Mouse (Mus musculus): ENCODE data around the gene Mdm2. TPM values are rescaled to one million over a fixed set of nuclear protein-coding genes. Genes with fewer than 3 reads are reported as not detected.

Gene Mdm2
- total and polyA plus RNA-seq, 3 experiments, result 35.3 to 601 (median 42.2) TPM

DNA sequence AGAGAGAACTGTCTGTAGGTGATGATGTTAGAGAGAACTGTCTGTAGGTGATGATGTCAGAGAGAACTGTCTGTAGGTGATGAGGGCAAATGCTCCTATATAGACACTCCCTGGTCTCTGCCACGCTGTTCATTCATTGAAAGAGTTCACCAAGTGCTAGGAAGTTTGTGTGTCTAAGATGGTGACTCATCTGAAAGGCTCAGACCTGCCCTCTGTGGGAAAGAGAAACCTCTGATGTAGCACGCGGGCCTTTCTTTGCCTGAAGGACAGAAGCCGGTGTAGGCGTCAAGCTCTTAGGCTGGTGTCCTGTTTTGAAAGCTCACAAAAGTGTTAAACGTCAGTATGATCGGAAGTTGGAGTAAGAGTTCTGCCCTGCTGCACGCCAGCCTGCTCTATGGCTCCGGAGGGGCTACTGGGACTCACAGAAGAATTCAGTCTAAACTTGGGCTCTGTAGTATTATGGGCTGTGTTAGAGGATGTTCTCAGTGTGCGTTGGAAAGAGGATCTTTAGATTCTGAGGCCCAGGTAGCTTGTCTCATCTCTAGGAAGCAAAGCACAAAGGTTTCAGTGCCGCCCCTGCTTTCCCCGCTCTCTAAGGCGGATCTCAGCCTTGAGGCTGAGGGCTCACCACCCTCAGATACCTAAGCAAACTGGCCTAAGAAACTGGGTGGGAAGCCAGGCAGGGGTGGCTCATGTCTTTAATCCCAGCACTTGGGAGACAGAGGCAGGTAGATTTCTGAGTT is 32.9 kb downstream of the Mdm2 start:
- Histone ChIP-seq H3K4me1 (ENCODE audit: control insufficient read depth in 1 of 2, insufficient read depth in 2 of 2, low read length in 2 of 2) (peaks cover 6 to 26% of the 10 kb centered on the region in 2 experiments), H3K36me3 (ENCODE audit: control insufficient read depth in 1 of 2, insufficient read depth in 2 of 2, low read length in 2 of 2) (peaks cover 0 to 22% of the 10 kb centered on the region in 2 experiments; a peak in 2 of 4 replicates), H3K79me2 (ENCODE audit: control insufficient read depth, insufficient read depth, low read length, poor library complexity) (no peaks in the 10 kb centered on the region), H3K9ac (ENCODE audit: control insufficient read depth, low read depth, low read length, poor library complexity, severe bottlenecking) (peak overlapping the region; percentile 38), H3K27me3 (ENCODE audit: control insufficient read depth in 1 of 2, insufficient read depth in 2 of 2, low read length in 2 of 2) (no peaks in the 10 kb centered on the region), H3K9me3 (replicated peaks; ENCODE audit: insufficient read depth, low read length) (no peaks in the 10 kb centered on the region), H3K27ac (ENCODE audit: control insufficient read depth, low read depth, low read length) (peak overlapping the region; percentile 65), H3K4me3 (ENCODE audit: control insufficient read depth in 1 of 2, insufficient read depth in 1 of 2, low read depth in 2 of 2, low read length in 2 of 2) (peak overlapping the region in 1 of 2 experiments; percentile 16; a peak in 3 of 4 replicates)
- TF ChIP-seq MAX (IDR thresholded peaks at IDR 0.05; ENCODE audit: low read length), result peak; percentile 53
- TF ChIP-seq MYC (IDR thresholded peaks at IDR 0.05; ENCODE audit: low read depth, low read length), result no peak
- 0 out of 2 replicates have a peak, but pooled peaks have one; percentile 34 for TF ChIP-seq TBP (IDR thresholded peaks at IDR 0.05; ENCODE audit: low read depth, low read length)
- peak; percentile 73 for DNase-seq (ENCODE audit: low read depth, low spot score)

- no peak overlapping the region for H3K9ac ChIP-seq (ENCODE audit: control insufficient read depth, low read depth, low read length, poor library complexity, severe bottlenecking)
- TF ChIP-seq ETS1 (IDR thresholded peaks at IDR 0.05; ENCODE audit: low read depth, low read length), result no peak
- TF ChIP-seq SIN3A (IDR thresholded peaks at IDR 0.05; ENCODE audit: low read length), result peak; percentile 39; the same call in 1 of the 2 replicates
- TF ChIP-seq POLR2AphosphoS5 (IDR thresholded peaks at IDR 0.05; ENCODE audit: borderline replicate concordance, low read depth, low read length), result no peak
- TF ChIP-seq MAX (IDR thresholded peaks at IDR 0.05; ENCODE audit: low read length), result no peak
- no peak for TF ChIP-seq EP300 (IDR thresholded peaks at IDR 0.05; ENCODE audit: low read depth in 1 of 2, low read length in 2 of 2)
- TF ChIP-seq HCFC1 (IDR thresholded peaks at IDR 0.05; ENCODE audit: low read depth, low read length), result no peak
- no peak for TF ChIP-seq POLR2AphosphoS2 (IDR thresholded peaks at IDR 0.05; ENCODE audit: low read length)
- no peak for TF ChIP-seq GABPA (IDR thresholded peaks at IDR 0.05; ENCODE audit: low read depth, low read length)
- TF ChIP-seq MYC (IDR thresholded peaks at IDR 0.05; ENCODE audit: low read depth, low read length), result no peak
- TF ChIP-seq ZNF384 (IDR thresholded peaks at IDR 0.05; ENCODE audit: low read depth, low read length), result peak; percentile 96
- peak in 2 of 3 experiments; percentile 30 to 74; a peak in 3 of 6 replicates for TF ChIP-seq CTCF (IDR thresholded peaks at IDR 0.05 in 2 of 3, conservative IDR thresholded peaks at IDR 0.05 in 1 of 3; ENCODE audit: control insufficient read depth in 1 of 3, insufficient read depth in 1 of 3, low read depth in 2 of 3, low read length in 3 of 3, poor library complexity in 1 of 3, severe bottlenecking in 1 of 3)
- TF ChIP-seq CHD2 (IDR thresholded peaks at IDR 0.05; ENCODE audit: low read length), result no peak
- TF ChIP-seq ZC3H11A (IDR thresholded peaks at IDR 0.05; ENCODE audit: low read depth, low read length), result peak; percentile 61
- TF ChIP-seq SMC3 (IDR thresholded peaks at IDR 0.05; ENCODE audit: low read depth, low read length), result peak; percentile 70
- TF ChIP-seq MXI1 (IDR thresholded peaks at IDR 0.05; ENCODE audit: low read depth, low read length), result no peak
- TF ChIP-seq RCOR1 (IDR thresholded peaks at IDR 0.05; ENCODE audit: low read depth, low read length), result 0 out of 2 replicates have a peak, but pooled peaks have one; percentile 10
- TF ChIP-seq MAZ (IDR thresholded peaks at IDR 0.05; ENCODE audit: low read depth, low read length), result no peak
- TF ChIP-seq RAD21 (IDR thresholded peaks at IDR 0.05; ENCODE audit: low read depth, low read length), result peak; percentile 88
- TF ChIP-seq GATA1 (IDR thresholded peaks at IDR 0.05; ENCODE audit: low read depth, low read length), result peak; percentile 79
- no peak for TF ChIP-seq POLR2A (IDR thresholded peaks at IDR 0.05; ENCODE audit: control insufficient read depth in 1 of 2, insufficient read depth in 1 of 2, low read depth in 1 of 2, low read length in 2 of 2, poor library complexity in 1 of 2)
- TF ChIP-seq NRF1 (IDR thresholded peaks at IDR 0.05; ENCODE audit: insufficient read depth, low read depth, low read length, poor library complexity, severe bottlenecking), result no peak
- no peak for TF ChIP-seq USF1 (IDR thresholded peaks at IDR 0.05; ENCODE audit: low read depth, low read length)
- TF ChIP-seq ELF1 (IDR thresholded peaks at IDR 0.05; ENCODE audit: low read depth, low read length), result no peak
- TF ChIP-seq TCF12 (IDR thresholded peaks at IDR 0.05; ENCODE audit: low read depth, low read length), result no peak
- TF ChIP-seq JUND (IDR thresholded peaks at IDR 0.05; ENCODE audit: low read depth, low read length), result no peak
- TF ChIP-seq E2F4 (IDR thresholded peaks at IDR 0.05; ENCODE audit: borderline replicate concordance, low read depth, low read length), result no peak
- no peak for TF ChIP-seq KAT2A (conservative IDR thresholded peaks at IDR 0.05; ENCODE audit: low read depth, low read length)
- TF ChIP-seq BHLHE40 (IDR thresholded peaks at IDR 0.05; ENCODE audit: borderline replicate concordance, low read depth, low read length), result no peak
- H3K4me1 ChIP-seq (ENCODE audit: control insufficient read depth in 1 of 2, insufficient read depth in 2 of 2, low read length in 2 of 2), result peaks cover 6 to 26% of the 10 kb centered on the region in 2 experiments
- DNase-seq (ENCODE audit: low read depth, low spot score), result peak; percentile 66
- H3K36me3 ChIP-seq (ENCODE audit: control insufficient read depth in 1 of 2, insufficient read depth in 2 of 2, low read length in 2 of 2), result peaks cover 0 to 22% of the 10 kb centered on the region in 2 experiments; a peak in 2 of 4 replicates
- H3K27me3 ChIP-seq (ENCODE audit: control insufficient read depth in 1 of 2, insufficient read depth in 2 of 2, low read length in 2 of 2), result no peaks in the 10 kb centered on the region; a peak in 1 of 4 replicates
- H3K79me2 ChIP-seq (ENCODE audit: control insufficient read depth, insufficient read depth, low read length, poor library complexity), result no peaks in the 10 kb centered on the region
- H3K4me3 ChIP-seq (ENCODE audit: control insufficient read depth in 1 of 2, insufficient read depth in 1 of 2, low read depth in 2 of 2, low read length in 2 of 2), result no peak overlapping the region
- H3K9me3 ChIP-seq (replicated peaks; ENCODE audit: insufficient read depth, low read length), result no peaks in the 10 kb centered on the region
- no peak overlapping the region for H3K27ac ChIP-seq (ENCODE audit: control insufficient read depth, low read depth, low read length)
Measured at GRCm38 (mm10) chr10:117676644-117677313, 33.8 kb downstream of the Mdm2 start.
